Mouse (Mus musculus): ENCODE measurements around the gene Colq.

DNA sequence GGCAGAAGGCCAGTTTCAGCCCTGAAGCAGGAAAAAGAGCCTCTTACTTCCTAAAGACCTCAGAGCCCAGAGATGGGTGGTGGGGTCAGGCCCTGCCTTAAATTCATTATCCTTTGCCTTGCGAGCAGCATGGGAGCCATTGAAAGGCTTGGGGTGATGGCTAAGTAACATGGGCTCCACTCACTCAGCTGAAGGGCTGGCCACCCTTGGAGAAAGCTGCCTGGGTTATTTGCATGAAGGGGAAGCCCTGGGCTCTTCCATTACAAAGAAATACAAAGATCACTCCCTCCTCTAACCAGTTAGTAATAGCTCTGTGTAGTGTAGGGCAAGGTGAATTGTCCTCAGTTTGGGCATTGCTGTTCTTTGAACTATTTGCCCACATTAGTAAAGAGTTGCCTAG lies 91.6 kb downstream of the Colq start:
- TF ChIP-seq USF1 (IDR thresholded peaks at IDR 0.05; ENCODE audit: low read depth) = no peak
- TF ChIP-seq MAX (IDR thresholded peaks at IDR 0.05) = no peak
- no peak for TF ChIP-seq CTCF (IDR thresholded peaks at IDR 0.05; ENCODE audit: control insufficient read depth, insufficient read depth, insufficient read length)
- no peak for TF ChIP-seq MYOD1 (IDR thresholded peaks at IDR 0.05; ENCODE audit: control insufficient read depth, insufficient read length, low read depth)
- TF ChIP-seq MYOG (IDR thresholded peaks at IDR 0.05; ENCODE audit: control insufficient read depth, extremely low read depth, insufficient read length) = no peak
